Mouse (Mus musculus) neural tube, embryonic 14.5 days (tissue): ENCODE data around the gene Pde7b. TPM values are rescaled to one million over a fixed set of nuclear protein-coding genes. Genes with fewer than 3 reads are reported as not detected.

Source experiments
- ATAC-seq: fragments of 200-750 bp; cut with Nextera tagmentation; 2 replicates; pipeline ENCODE4 v1.8.0; 2017; ENCODE audit warnings: low read depth, mild to moderate bottlenecking, moderate TSS enrichment, moderate library complexity
- H3K27ac ChIP-seq: fragments of 300-500 bp; sonication (generic); 2 replicates; pipeline ENCODE4 v1.5.1; 2014; ENCODE audit warnings: low read depth, mild to moderate bottlenecking, control low read depth, low read length, moderate library complexity, mixed read lengths
- H3K27me3 ChIP-seq: fragments of 300-500 bp; sonication (generic); 2 replicates; pipeline ENCODE4 v1.6.1; 2014; ENCODE audit warnings: low read length; ENCODE audit not compliant: control insufficient read depth, insufficient read depth
- H3K36me3 ChIP-seq: fragments of 300-500 bp; sonication (generic); 2 replicates; pipeline ENCODE4 v1.6.1; 2014; ENCODE audit warnings: low read length, mixed read lengths; ENCODE audit not compliant: control insufficient read depth, insufficient read depth
- H3K4me1 ChIP-seq: fragments of 300-500 bp; sonication (generic); 2 replicates; pipeline ENCODE4 v1.6.1; 2014; ENCODE audit warnings: low read length; ENCODE audit not compliant: control insufficient read depth, insufficient read depth
- H3K4me2 ChIP-seq: fragments of 300-500 bp; sonication (generic); 2 replicates; pipeline ENCODE4 v1.6.1; 2014; ENCODE audit warnings: mild to moderate bottlenecking, low read depth, low read length, control low read depth
- H3K4me3 ChIP-seq: fragments of 300-500 bp; sonication (generic); 2 replicates; pipeline ENCODE4 v1.5.1; 2014; ENCODE audit warnings: low read depth, low read length, control low read depth, mixed read lengths
- H3K9ac ChIP-seq: fragments of 300-500 bp; sonication (generic); replicated peaks from 2 replicates; pipeline ENCODE4 v1.6.1; 2014; ENCODE audit warnings: low read depth, mild to moderate bottlenecking, control low read depth, low read length, mixed read lengths
- H3K9me3 ChIP-seq: fragments of 300-500 bp; sonication (generic); 2 replicates; pipeline ENCODE4 v1.6.1; 2016; ENCODE audit warnings: low read length; ENCODE audit not compliant: control insufficient read depth
- WGBS: fragments of 180-500 bp; shearing (Covaris S2); extraction: QIAGEN DNeasy Blood & Tissue Kit; methylation state at CpG from one replicate; pipeline ENCODE4 v1.1.7; 2014; 5-methylcytosine and 5-hydroxymethylcytosine counted together
- polyA plus RNA-seq: library from polyadenylated mRNA; unstranded; fragments of >200 nt; fragmentation: Nextera tagmentation; extraction: Ambion mirVana; gene quantifications from 2 replicates; pipeline ENCODE4 v1.2.1, GENCODE M21; 2014

The Pde7b gene
- polyA plus RNA-seq, 1 experiment from 2014 or later = 3.2 TPM

GRCm38 (mm10) chr10:20464631-20465030 lies 260.2 kb downstream of the Pde7b start:
- Histone ChIP-seq H3K4me1 (no peaks in the 10 kb centered on the region), H3K27ac (no peak overlapping the region), H3K4me3 (no peak overlapping the region), H3K4me2 (no peak overlapping the region), H3K27me3 (no peaks in the 10 kb centered on the region), H3K36me3 (no peaks in the 10 kb centered on the region), H3K9me3 (no peaks in the 10 kb centered on the region), H3K9ac (no peak overlapping the region)
- no peak for ATAC-seq
- 80% methylated on average over 3 of the region's 3 CpGs for WGBS

DNA sequence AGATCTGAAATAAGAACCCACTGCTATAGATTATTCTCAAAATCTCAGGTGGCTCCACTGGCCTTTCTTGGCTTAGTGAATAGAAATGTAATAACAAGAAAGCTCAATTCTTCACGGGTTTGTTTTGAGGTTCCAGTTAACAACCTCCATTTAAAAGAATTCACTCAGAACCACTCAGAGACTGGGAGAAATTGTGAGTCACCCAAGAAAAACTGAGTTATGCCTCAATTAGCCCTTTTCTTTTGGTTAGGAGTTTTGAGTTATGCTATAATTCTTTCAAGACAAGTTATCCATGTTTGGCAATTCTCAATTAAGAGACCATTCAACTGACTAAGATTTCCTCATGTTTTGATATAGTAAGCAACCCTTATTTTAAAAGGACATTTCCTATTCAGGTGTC lies 260.9 kb downstream of the Pde7b start:
- Histone ChIP-seq H3K27me3 (no peaks in the 10 kb centered on the region), H3K36me3 (no peaks in the 10 kb centered on the region), H3K9me3 (no peaks in the 10 kb centered on the region), H3K4me2 (no peak overlapping the region), H3K4me3 (no peak overlapping the region), H3K4me1 (no peaks in the 10 kb centered on the region), H3K9ac (no peak overlapping the region), H3K27ac (no peak overlapping the region)
- 81% methylated on average over 1 of the region's 1 CpGs for WGBS
- ATAC-seq = no peak

- Histone ChIP-seq H3K4me1 (no peaks in the 10 kb centered on the region), H3K4me2 (no peak overlapping the region), H3K4me3 (no peak overlapping the region), H3K9ac (no peak overlapping the region), H3K27ac (no peak overlapping the region), H3K27me3 (no peaks in the 10 kb centered on the region), H3K9me3 (no peaks in the 10 kb centered on the region), H3K36me3 (no peaks in the 10 kb centered on the region)
- no peak for ATAC-seq
- WGBS = 84% methylated on average over 4 of the region's 4 CpGs
Observed at GRCm38 (mm10) chr10:20462596-20462995, 262.3 kb downstream of the Pde7b start.

DNA sequence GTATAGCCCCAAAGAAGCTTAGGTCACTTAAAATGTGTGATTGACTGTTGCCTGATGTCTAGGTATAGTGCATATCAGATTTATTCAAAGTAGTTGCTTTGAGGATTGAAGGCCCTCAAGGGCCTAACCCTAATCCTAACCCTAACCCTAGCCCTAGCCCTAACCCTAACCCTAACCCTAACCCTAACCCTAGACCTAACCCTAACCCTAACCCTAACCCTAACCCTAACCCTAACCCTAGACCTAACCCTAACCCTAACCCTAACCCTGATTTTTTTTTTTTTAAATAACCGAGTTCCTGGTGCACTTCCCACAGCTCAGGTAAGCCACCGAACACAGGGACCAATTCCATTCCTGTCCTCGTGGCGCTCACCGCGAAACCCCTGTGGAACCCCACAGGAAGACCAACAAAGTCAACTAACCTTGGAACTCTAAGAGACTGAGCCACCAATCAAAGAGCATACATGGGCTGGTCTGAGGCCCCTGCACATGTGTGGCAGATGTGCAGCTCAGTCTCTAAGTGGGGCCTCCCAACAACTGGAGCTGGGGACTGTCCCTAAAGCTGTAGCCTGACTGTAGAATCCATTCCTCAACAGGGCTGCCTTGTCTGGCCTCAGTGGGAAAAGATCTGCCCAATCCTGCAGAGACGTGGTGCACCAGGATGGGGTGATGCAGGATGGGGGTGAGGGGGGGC lies 265.1 kb downstream of the Pde7b start:
- H3K36me3 ChIP-seq = no peaks in the 10 kb centered on the region
- H3K4me2 ChIP-seq = no peak overlapping the region
- WGBS = 94% methylated on average over 7 of the region's 7 CpGs
- no peaks in the 10 kb centered on the region for H3K4me1 ChIP-seq
- no peak overlapping the region for H3K4me3 ChIP-seq
- no peaks in the 10 kb centered on the region for H3K9me3 ChIP-seq
- no peaks in the 10 kb centered on the region for H3K27me3 ChIP-seq
- ATAC-seq = no peak
- H3K27ac ChIP-seq = no peak overlapping the region
- no peak overlapping the region for H3K9ac ChIP-seq

DNA sequence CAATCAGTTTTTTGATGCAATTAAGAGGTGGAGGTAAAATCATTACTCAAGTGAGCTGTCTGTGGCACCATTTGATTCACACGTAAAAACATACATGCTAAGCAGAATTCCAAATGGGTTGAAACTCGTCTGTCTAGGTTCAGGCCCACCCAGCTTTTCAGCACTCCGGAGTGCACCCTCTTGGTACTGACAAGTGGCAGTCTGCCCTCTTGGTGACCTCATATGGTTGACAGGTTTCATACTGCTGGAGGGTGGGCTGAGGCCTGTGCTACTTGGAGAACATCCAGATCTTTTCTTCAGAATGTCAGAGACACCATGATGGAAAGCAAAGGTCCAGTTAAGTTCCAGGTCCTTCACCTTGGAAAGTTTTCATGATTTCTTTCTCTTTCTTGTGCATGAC lies 265.7 kb downstream of the Pde7b start:
- Histone ChIP-seq H3K27me3 (no peaks in the 10 kb centered on the region), H3K4me3 (no peak overlapping the region), H3K36me3 (no peaks in the 10 kb centered on the region), H3K27ac (no peak overlapping the region), H3K9ac (no peak overlapping the region), H3K4me2 (no peak overlapping the region), H3K9me3 (no peaks in the 10 kb centered on the region), H3K4me1 (no peaks in the 10 kb centered on the region)
- 83% methylated on average over 3 of the region's 3 CpGs for whole genome bisulfite sequencing
- no peak for ATAC-seq

DNA sequence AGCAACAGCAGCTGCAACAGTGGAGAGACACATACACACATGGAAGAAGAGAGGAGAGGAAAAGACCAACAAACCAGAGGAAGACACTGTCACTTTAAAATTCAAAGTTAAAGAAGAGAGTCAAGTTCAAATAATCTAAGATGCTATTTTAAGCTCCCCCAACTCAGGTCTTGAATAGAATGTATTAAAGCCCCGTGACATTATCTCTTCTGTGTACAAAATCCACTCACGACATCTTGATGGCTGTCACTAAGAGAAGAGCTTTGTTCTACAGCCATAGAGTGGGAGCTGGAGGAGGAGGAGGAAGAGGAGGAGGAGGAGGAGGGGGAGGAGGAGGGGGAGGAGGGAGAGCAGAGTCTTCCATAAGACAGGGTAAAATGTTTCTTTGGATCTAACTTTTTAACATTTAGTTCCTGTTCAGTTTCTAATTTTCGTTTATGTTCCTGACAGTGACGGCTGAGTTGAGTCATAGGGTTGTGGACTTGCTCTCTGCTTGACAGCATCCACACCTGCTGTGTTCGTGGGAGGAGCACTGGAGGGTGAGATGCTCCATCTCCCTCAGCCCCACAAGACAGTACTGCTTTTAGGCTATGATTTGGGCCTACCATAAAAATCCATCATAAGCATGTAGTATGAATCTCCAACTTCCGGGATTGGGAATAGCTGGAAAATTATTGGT lies 270.4 kb downstream of the Pde7b start:
- no peaks in the 10 kb centered on the region for H3K36me3 ChIP-seq
- no peak for ATAC-seq
- no peaks in the 10 kb centered on the region for H3K4me1 ChIP-seq
- H3K9ac ChIP-seq = no peak overlapping the region
- H3K9me3 ChIP-seq = no peaks in the 10 kb centered on the region
- 80% methylated on average over 6 of the region's 6 CpGs for WGBS
- no peak overlapping the region for H3K4me3 ChIP-seq
- no peak overlapping the region for H3K27ac ChIP-seq
- no peak overlapping the region for H3K4me2 ChIP-seq
- no peaks in the 10 kb centered on the region for H3K27me3 ChIP-seq

- WGBS = 91% methylated on average over 9 of the region's 9 CpGs
- Histone ChIP-seq H3K27ac (no peak overlapping the region), H3K36me3 (no peaks in the 10 kb centered on the region), H3K4me2 (no peak overlapping the region), H3K4me3 (no peak overlapping the region), H3K9me3 (no peaks in the 10 kb centered on the region), H3K4me1 (no peaks in the 10 kb centered on the region), H3K9ac (no peak overlapping the region), H3K27me3 (no peaks in the 10 kb centered on the region)
- ATAC-seq = no peak
Observed at GRCm38 (mm10) chr10:20437428-20437827, 287.4 kb downstream of the Pde7b start.

DNA sequence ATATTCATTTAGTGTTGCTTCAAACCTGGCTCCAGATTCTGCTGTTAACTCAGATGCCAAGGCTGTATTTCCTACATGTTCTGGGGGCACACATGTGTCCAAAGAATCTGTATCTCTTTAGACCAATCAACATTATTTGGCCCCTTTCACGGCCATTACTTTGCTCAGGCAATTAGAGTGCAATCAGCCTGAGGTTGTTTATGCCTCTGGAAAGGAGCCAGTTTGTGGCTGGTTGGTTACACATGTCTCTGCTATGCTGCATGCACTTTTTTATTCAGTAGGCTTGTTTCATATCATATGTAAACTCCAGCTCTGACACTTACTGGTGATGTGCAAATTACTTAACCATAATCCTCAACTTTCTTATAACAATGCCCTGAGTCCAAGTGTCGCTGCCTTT lies 287.9 kb downstream of the Pde7b start:
- no peak overlapping the region for H3K4me3 ChIP-seq
- no peaks in the 10 kb centered on the region for H3K4me1 ChIP-seq
- no peaks in the 10 kb centered on the region for H3K9me3 ChIP-seq
- WGBS = 70% methylated on average over 2 of the region's 2 CpGs
- no peak overlapping the region for H3K4me2 ChIP-seq
- ATAC-seq = no peak
- no peaks in the 10 kb centered on the region for H3K27me3 ChIP-seq
- H3K36me3 ChIP-seq = no peaks in the 10 kb centered on the region
- no peak overlapping the region for H3K9ac ChIP-seq
- no peak overlapping the region for H3K27ac ChIP-seq

GRCm38 (mm10) chr10:20435913-20436312 lies 289.0 kb downstream of the Pde7b start:
- Histone ChIP-seq H3K4me3 (no peak overlapping the region), H3K9ac (no peak overlapping the region), H3K36me3 (no peaks in the 10 kb centered on the region), H3K9me3 (no peaks in the 10 kb centered on the region), H3K27ac (no peak overlapping the region), H3K4me1 (no peaks in the 10 kb centered on the region), H3K4me2 (no peak overlapping the region), H3K27me3 (no peaks in the 10 kb centered on the region)
- ATAC-seq = no peak
- WGBS = 95% methylated on average over 7 of the region's 7 CpGs
